Mouse (Mus musculus) small intestine, adult 2 months (tissue): Measurements from ENCODE around the gene Comp.

Experiments used
- CTCF ChIP-seq: fragments of 200-500 bp; IDR thresholded peaks from 2 replicates; pipeline ENCODE4 v1.5.1; 2012; ENCODE audit warnings: low read depth, mild to moderate bottlenecking, control low read depth, inconsistent platforms, low read length, moderate library complexity, mixed read lengths; ENCODE audit not compliant: insufficient replicate concordance, insufficient read length; ENCODE audit errors: extremely low read depth
- POLR2A ChIP-seq: fragments of 200-500 bp; IDR thresholded peaks from 2 replicates; pipeline ENCODE4 v1.6.1; 2012; ENCODE audit warnings: low read depth, mild to moderate bottlenecking, control low read depth, inconsistent platforms, low read length, moderate library complexity

GRCm38 (mm10) chr8:70354004-70354403 is 19.4 kb upstream of the Comp start:
- no peak for TF ChIP-seq POLR2A
- TF ChIP-seq CTCF: no peak
